Mouse (Mus musculus) CH12.LX (cell line): ENCODE results near the gene Six1.

Experiments used
- CHD1 ChIP-seq: IDR thresholded peaks from 2 replicates; pipeline ENCODE4 v1.6.1; 2012; ENCODE audit warnings: low read depth, low read length, improper control_type of control experiment, inconsistent platforms
- CTCF ChIP-seq, 2 experiments: IDR thresholded peaks in 1 of 2; conservative IDR thresholded peaks in 1 of 2; 2 replicates each; pipeline ENCODE4 v1.5.1; 2011 to 2012; ENCODE audit warnings: low read depth in 2 of 2, low read length in 2 of 2, improper control_type of control experiment in 1 of 2, inconsistent platforms in 1 of 2, mild to moderate bottlenecking in 1 of 2, moderate library complexity in 1 of 2
- EP300 ChIP-seq: IDR thresholded peaks from 2 replicates; pipeline ENCODE4 v1.6.1; 2011; ENCODE audit warnings: low read length, improper control_type of control experiment
- MAX ChIP-seq: IDR thresholded peaks from 2 replicates; pipeline ENCODE4 v1.6.1; 2011; ENCODE audit warnings: low read length, improper control_type of control experiment
- POLR2A ChIP-seq: IDR thresholded peaks from 2 replicates; pipeline ENCODE4 v1.6.1; 2011; ENCODE audit warnings: low read depth, mild to moderate bottlenecking, improper control_type of control experiment, low read length
- USF2 ChIP-seq: conservative IDR thresholded peaks from 2 replicates; pipeline ENCODE4 v1.6.1; 2011; ENCODE audit warnings: low read depth, low read length, improper control_type of control experiment
- ZC3H11A ChIP-seq: IDR thresholded peaks from 2 replicates; pipeline ENCODE4 v1.6.1; 2012; ENCODE audit warnings: low read depth, mild to moderate bottlenecking, inconsistent platforms, low read length, improper control_type of control experiment

DNA sequence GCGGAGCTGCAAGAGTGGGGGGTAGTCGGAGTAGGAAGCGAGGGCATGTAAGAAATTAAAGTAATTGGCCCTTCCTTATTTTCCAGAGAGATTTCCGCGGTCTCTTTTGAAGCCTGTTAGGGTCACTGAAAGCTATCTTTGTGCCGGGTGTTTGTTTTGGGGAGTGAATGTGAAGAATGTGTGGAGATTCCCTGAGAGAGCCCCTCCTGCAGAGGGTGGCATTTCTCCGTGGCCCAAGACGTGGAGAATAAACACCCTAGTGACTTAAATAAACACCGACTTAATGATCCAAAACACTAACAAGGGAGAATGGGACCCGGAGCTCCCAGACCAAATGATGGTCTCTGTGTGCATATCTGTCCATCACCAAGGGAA is 12.4 kb downstream of the Six1 start:
- no peak for TF ChIP-seq MAX
- no peak for TF ChIP-seq POLR2A
- TF ChIP-seq CTCF (conservative IDR thresholded peaks at IDR 0.05 in 1 of 2, IDR thresholded peaks at IDR 0.05 in 1 of 2; ENCODE audit: low read depth in 2 of 2, low read length in 2 of 2) = no peak
- TF ChIP-seq EP300 = no peak
- TF ChIP-seq CHD1 = no peak
- no peak for TF ChIP-seq ZC3H11A
- no peak for TF ChIP-seq USF2
